8 mouse cellular contexts compared by ENCODE assay signal in genomic region chr6:30357561-30358177, GRCm38 (mm10). TPM values are rescaled to one million over a fixed set of nuclear protein-coding genes. Genes with fewer than 3 reads are reported as not detected.
A peak's percentile ranks its signal among the peaks of the same experiment; 100 is the strongest.
DNase-seq lines count a peak whose midpoint lies in the region; ATAC-seq and TF ChIP-seq lines count a peak whose summit lies in the region.

No protein-coding gene starts in this region.

- TF ChIP-seq CTCF in C2C12 (IDR thresholded peaks at IDR 0.05; ENCODE audit: control insufficient read depth, insufficient read depth, insufficient read length): peak; percentile 74

- no peak overlapping the region for H3ac ChIP-seq in C2C12 (ENCODE audit: control insufficient read depth, insufficient read length, low read depth)

- no peaks in the 10 kb centered on the region for H3K27me3 ChIP-seq in C2C12 (ENCODE audit: control insufficient read depth, insufficient read depth, insufficient read length)
- no peaks in the 10 kb centered on the region for H3K27me3 ChIP-seq in liver, embryonic 16.5 days (ENCODE audit: control insufficient read depth, insufficient read depth, low read depth, low read length)
- H3K27me3 ChIP-seq in neural tube, embryonic 14.5 days (ENCODE audit: control insufficient read depth, insufficient read depth, low read length): no peaks in the 10 kb centered on the region

- H3K4me3 ChIP-seq in C2C12 (ENCODE audit: insufficient read depth, poor library complexity, severe bottlenecking): no peak overlapping the region
- no peak overlapping the region for H3K4me3 ChIP-seq in liver, embryonic 16.5 days (ENCODE audit: low read depth, low read length)
- no peak overlapping the region for H3K4me3 ChIP-seq in neural tube, embryonic 14.5 days (ENCODE audit: low read depth, low read length)

- no peaks in the 10 kb centered on the region for H3K79me2 ChIP-seq in C2C12 (ENCODE audit: control insufficient read depth, insufficient read depth)

- H3K27ac ChIP-seq in liver, embryonic 16.5 days (ENCODE audit: low read length): no peak overlapping the region
- no peak overlapping the region for H3K27ac ChIP-seq in neural tube, embryonic 14.5 days (ENCODE audit: low read depth, low read length)

- peak; percentile 49; the same call in 1 of the 2 replicates for ATAC-seq in liver, embryonic 16.5 days (ENCODE audit: low read depth)
- ATAC-seq in neural tube, embryonic 14.5 days (ENCODE audit: low read depth): peak; percentile 84; the same call in 1 of the 2 replicates

- H3K36me3 ChIP-seq in C2C12 (ENCODE audit: control insufficient read depth, insufficient read depth): no peaks in the 10 kb centered on the region
- no peaks in the 10 kb centered on the region for H3K36me3 ChIP-seq in liver, embryonic 16.5 days (ENCODE audit: control insufficient read depth, insufficient read depth)
- no peaks in the 10 kb centered on the region for H3K36me3 ChIP-seq in neural tube, embryonic 14.5 days (ENCODE audit: control insufficient read depth, insufficient read depth, low read length)

- WGBS in liver, embryonic 16.5 days (ENCODE audit: insufficient replicate concordance): 15% methylated on average over 9 of the region's 9 CpGs
- WGBS in neural tube, embryonic 14.5 days: 16% methylated on average over 9 of the region's 9 CpGs

- no peaks in the 10 kb centered on the region for H3K79me3 ChIP-seq in C2C12 (ENCODE audit: low read depth)

- DNase-seq in adrenal gland, adult 8-10 months: peak; percentile 54
- DNase-seq in embryo, embryonic 9.5 days (ENCODE audit: extremely low spot score): peak; percentile 86
- DNase-seq in heart, adult 8-10 months (ENCODE audit: low spot score): peak; percentile 83
- peak; percentile 75 to 89 for DNase-seq in kidney, postnatal 36 days
- peak; percentile 50 for DNase-seq in testis, postnatal 14 days (ENCODE audit: low spot score)

- H3K9ac ChIP-seq in liver, embryonic 16.5 days (ENCODE audit: low read depth, low read length): no peak overlapping the region
- H3K9ac ChIP-seq in neural tube, embryonic 14.5 days (replicated peaks; ENCODE audit: low read depth, low read length): no peak overlapping the region

- H3K9me3 ChIP-seq in liver, embryonic 16.5 days (replicated peaks; ENCODE audit: control insufficient read depth, low read length): no peaks in the 10 kb centered on the region
- H3K9me3 ChIP-seq in neural tube, embryonic 14.5 days (ENCODE audit: control insufficient read depth, low read length): no peaks in the 10 kb centered on the region

- H3K4me2 ChIP-seq in liver, embryonic 16.5 days (ENCODE audit: low read depth, low read length): no peak overlapping the region
- H3K4me2 ChIP-seq in neural tube, embryonic 14.5 days (ENCODE audit: low read depth, low read length): no peak overlapping the region

- H3K4me1 ChIP-seq in liver, embryonic 16.5 days (ENCODE audit: control insufficient read depth, low read depth, low read length): no peaks in the 10 kb centered on the region
- H3K4me1 ChIP-seq in neural tube, embryonic 14.5 days (ENCODE audit: control insufficient read depth, insufficient read depth, low read length): no peaks in the 10 kb centered on the region

TF ChIP-seq in C2C12, 6 proteins besides CTCF, POLR2A, EP300 and RAD21:
- no peak for TF ChIP-seq USF1 (IDR thresholded peaks at IDR 0.05; ENCODE audit: low read depth)
- no peak for TF ChIP-seq MYOG (IDR thresholded peaks at IDR 0.05; ENCODE audit: control insufficient read depth, extremely low read depth, insufficient read length)
- no peak for TF ChIP-seq CEBPB (IDR thresholded peaks at IDR 0.05; ENCODE audit: low read depth)
- TF ChIP-seq FOSL1 (IDR thresholded peaks at IDR 0.05; ENCODE audit: insufficient read depth, low read length, poor library complexity, severe bottlenecking): no peak
- TF ChIP-seq MYOD1 (IDR thresholded peaks at IDR 0.05; ENCODE audit: control insufficient read depth, insufficient read length, low read depth): no peak
- TF ChIP-seq MAX (IDR thresholded peaks at IDR 0.05): no peak

RNA-seq across cellular contexts. Expression of gene Zc3hc1, which starts 33.2 kb away (rescaled TPM):
- polyA plus RNA-seq in C2C12 (2012; fragmentation: generic; extraction: Trizol): 41.6 TPM
- 10 to 100 TPM; 22.0 to 23.9 (median 22.7) TPM for total RNA-seq in adrenal gland, adult 8-10 months (2022)
- total RNA-seq in heart, adult 8-10 months (2022): 10 to 100 TPM; 14.5 to 18.4 (median 16.6) TPM
- polyA plus RNA-seq in liver, embryonic 16.5 days (2015; fragmentation: Nextera tagmentation; extraction: Ambion mirVana): 20.9 and 22.5 TPM in 2 replicates
- 62.3 and 66.9 TPM in 2 replicates for polyA plus RNA-seq in neural tube, embryonic 14.5 days (2014; fragmentation: Nextera tagmentation; extraction: Ambion mirVana)

RNA-seq across cellular contexts. Expression of gene Klhdc10, which starts 44.0 kb away (rescaled TPM):
- polyA plus RNA-seq in C2C12 (2012; fragmentation: generic; extraction: Trizol): 33.9 TPM
- total RNA-seq in adrenal gland, adult 8-10 months (2022): 10 to 100 TPM; 76.8 to 85.9 (median 84.7) TPM
- 10 to 100 TPM; 45.4 to 55.7 (median 50.9) TPM for total RNA-seq in heart, adult 8-10 months (2022)
- polyA plus RNA-seq in liver, embryonic 16.5 days (2015; fragmentation: Nextera tagmentation; extraction: Ambion mirVana): 6.8 and 7.5 TPM in 2 replicates
- polyA plus RNA-seq in neural tube, embryonic 14.5 days (2014; fragmentation: Nextera tagmentation; extraction: Ambion mirVana): 47.5 and 49.7 TPM in 2 replicates

RNA-seq across cellular contexts. Expression of gene Ube2h, which starts 53.3 kb away (rescaled TPM):
- 14.9 TPM for polyA plus RNA-seq in C2C12 (2012; fragmentation: generic; extraction: Trizol)
- 100 to 1,000 TPM in 3 of 4 experiments, 10 to 100 TPM in 1; 97.5 to 131 (median 112) TPM for total RNA-seq in adrenal gland, adult 8-10 months (2022)
- total RNA-seq in heart, adult 8-10 months (2022): 10 to 100 TPM; 59.8 to 73.0 (median 62.5) TPM
- polyA plus RNA-seq in liver, embryonic 16.5 days (2015; fragmentation: Nextera tagmentation; extraction: Ambion mirVana): 36.1 and 37.7 TPM in 2 replicates
- polyA plus RNA-seq in neural tube, embryonic 14.5 days (2014; fragmentation: Nextera tagmentation; extraction: Ambion mirVana): 72.4 and 79.3 TPM in 2 replicates
